Mouse (Mus musculus) hindbrain, postnatal 0 days (tissue): ENCODE results near the gene Pidd1. TPM values are rescaled to one million over a fixed set of nuclear protein-coding genes. Genes with fewer than 3 reads are reported as not detected.

ENCODE experiments used
- ATAC-seq: fragments of 200-750 bp; cut with Nextera tagmentation; 2 replicates; pipeline ENCODE4 v1.8.0; 2017; ENCODE audit warnings: mild to moderate bottlenecking, moderate TSS enrichment, moderate library complexity
- DNase-seq: peaks from one replicate; pipeline ENCODE4 v3.0.0-alpha.2; 2015; ENCODE audit warnings: low spot score
- H3K27ac ChIP-seq: fragments of 300-500 bp; sonication (generic); 2 replicates; pipeline ENCODE4 v1.5.1; 2014; ENCODE audit warnings: mild to moderate bottlenecking
- H3K27me3 ChIP-seq: fragments of 300-500 bp; sonication (generic); 2 replicates; pipeline ENCODE4 v1.6.1; 2014; ENCODE audit warnings: low read length, mixed read lengths; ENCODE audit not compliant: insufficient read depth
- H3K36me3 ChIP-seq: fragments of 300-500 bp; sonication (generic); 2 replicates; pipeline ENCODE4 v1.6.1; 2014; ENCODE audit warnings: low read length, mixed read lengths; ENCODE audit not compliant: insufficient read depth
- H3K4me1 ChIP-seq: fragments of 300-500 bp; sonication (generic); 2 replicates; pipeline ENCODE4 v1.6.1; 2014; ENCODE audit warnings: antibody characterized with exemption, low read length, mixed read lengths; ENCODE audit not compliant: insufficient read depth
- H3K4me2 ChIP-seq: fragments of 300-500 bp; sonication (generic); 2 replicates; pipeline ENCODE4 v1.6.1; 2014; ENCODE audit warnings: low read depth, mild to moderate bottlenecking, low read length, moderate library complexity, mixed read lengths
- H3K4me3 ChIP-seq: fragments of 300-500 bp; sonication (generic); 2 replicates; pipeline ENCODE4 v1.5.1; 2014; ENCODE audit warnings: low read length
- H3K9ac ChIP-seq: fragments of 300-500 bp; sonication (generic); replicated peaks from 2 replicates; pipeline ENCODE4 v1.6.1; 2014; ENCODE audit warnings: mild to moderate bottlenecking, low read length, moderate library complexity, mixed read lengths
- H3K9me3 ChIP-seq: fragments of 300-500 bp; sonication (generic); 2 replicates; pipeline ENCODE4 v1.6.1; 2016; ENCODE audit warnings: low read length, mixed read lengths
- CTCF ChIP-seq: IDR thresholded peaks from 2 replicates; pipeline ENCODE4 v1.5.1; 2016; ENCODE audit warnings: antibody characterized with exemption, control low read depth, low read depth
- WGBS: fragments of 180-500 bp; shearing (Covaris S2); extraction: QIAGEN DNeasy Blood & Tissue Kit; methylation state at CpG from one replicate; pipeline ENCODE4 v1.1.7; 2014; 5-methylcytosine and 5-hydroxymethylcytosine counted together
- polyA plus RNA-seq: library from polyadenylated mRNA; unstranded; fragments of >200 nt; fragmentation: Nextera tagmentation; extraction: Ambion mirVana; gene quantifications from 2 replicates; pipeline ENCODE4 v1.2.1, GENCODE M21; 2015
- total RNA-seq: library from RNA; depleted of rRNA; stranded (reverse); fragments of >200 nt; gene quantifications from 2 replicates; pipeline ENCODE4 v1.2.3, GENCODE M21; 2014

The Pidd1 gene
- total and polyA plus RNA-seq, 2 experiments from 2014 or later, result 2.5 to 4.6 TPM

GRCm38 (mm10) chr7:141418970-141419369 is 24.9 kb downstream of the Pidd1 start:
- no peak overlapping the region for H3K4me3 ChIP-seq
- peak; percentile 33 for DNase-seq

GRCm38 (mm10) chr7:141417731-141418681 is 25.8 kb downstream of the Pidd1 start:
- WGBS, result 73% methylated on average over 8 of the region's 8 CpGs
- ATAC-seq (no peak), DNase-seq (no peak)
- peak; percentile 27 for TF ChIP-seq CTCF
- H3K27me3 ChIP-seq, result no peaks in the 10 kb centered on the region
- H3K4me3 ChIP-seq, result no peak overlapping the region
- no peak overlapping the region for H3K9ac ChIP-seq
- H3K4me2 ChIP-seq, result no peak overlapping the region
- no peak overlapping the region for H3K27ac ChIP-seq
- H3K9me3 ChIP-seq, result no peaks in the 10 kb centered on the region
- H3K4me1 ChIP-seq, result no peaks in the 10 kb centered on the region
- H3K36me3 ChIP-seq, result no peaks in the 10 kb centered on the region

More at GRCm38 (mm10) chr7:141418970-141419369, 24.9 kb downstream of the Pidd1 start:
- WGBS, result 62% methylated on average over 7 of the region's 7 CpGs
- no peaks in the 10 kb centered on the region for H3K9me3 ChIP-seq
- H3K9ac ChIP-seq, result no peak overlapping the region
- no peak overlapping the region for H3K4me2 ChIP-seq
- no peak for ATAC-seq
- TF ChIP-seq CTCF, result no peak
- no peak overlapping the region for H3K27ac ChIP-seq
- no peaks in the 10 kb centered on the region for H3K4me1 ChIP-seq
- H3K36me3 ChIP-seq, result no peaks in the 10 kb centered on the region
- no peaks in the 10 kb centered on the region for H3K27me3 ChIP-seq

GRCm38 (mm10) chr7:141416144-141416841 is 27.5 kb downstream of the Pidd1 start:
- H3K4me2 ChIP-seq, result no peak overlapping the region
- no peak for ATAC-seq
- no peak for TF ChIP-seq CTCF
- H3K9me3 ChIP-seq, result no peaks in the 10 kb centered on the region
- H3K36me3 ChIP-seq, result no peaks in the 10 kb centered on the region
- DNase-seq, result no peak
- no peaks in the 10 kb centered on the region for H3K27me3 ChIP-seq
- 63% methylated on average over 6 of the region's 6 CpGs for WGBS
- no peak overlapping the region for H3K4me3 ChIP-seq
- no peak overlapping the region for H3K27ac ChIP-seq
- H3K9ac ChIP-seq, result no peak overlapping the region
- H3K4me1 ChIP-seq, result no peaks in the 10 kb centered on the region

- Histone ChIP-seq H3K27ac (peak within 1 kb of the TSS; percentile 91), H3K4me3 (peak within 1 kb of the TSS; percentile 69), H3K4me2 (peak within 1 kb of the TSS; percentile 87), H3K9me3 (no peaks in the 10 kb centered on the region), H3K36me3 (0 out of 2 replicates have a peak, but pooled peaks cover 3% of the 10 kb centered on the region), H3K9ac (peak within 1 kb of the TSS; percentile 82), H3K27me3 (no peaks in the 10 kb centered on the region), H3K4me1 (no peaks in the 10 kb centered on the region; the same call in 1 of the 2 replicates)
- WGBS, result under 1% methylated on average over 54 of the region's 56 CpGs
- ATAC-seq (peak; percentile 92), DNase-seq (peak; percentile 100)
- peak; percentile 45 for TF ChIP-seq CTCF
These were observed 29.8 kb downstream of the Pidd1 start, which contains the start of gene Gatd1 for GRCm38 (mm10) chr7:141413809-141414584. TSS of gene Gatd1 (minus strand) at chr7:141414136.

- 4% methylated on average over 16 of the region's 16 CpGs for WGBS
- Histone ChIP-seq H3K9ac (peak overlapping the region; percentile 82), H3K27ac (peak overlapping the region; percentile 91), H3K36me3 (0 out of 2 replicates have a peak, but pooled peaks cover 3% of the 10 kb centered on the region), H3K4me1 (no peaks in the 10 kb centered on the region; the same call in 1 of the 2 replicates), H3K27me3 (no peaks in the 10 kb centered on the region), H3K4me3 (peak overlapping the region; percentile 69), H3K9me3 (no peaks in the 10 kb centered on the region), H3K4me2 (peak overlapping the region; percentile 87)
- ATAC-seq (peak; percentile 11), DNase-seq (peak; percentile 28)
- TF ChIP-seq CTCF, result no peak
These were observed 30.5 kb downstream of the Pidd1 start for GRCm38 (mm10) chr7:141413331-141413730.

- ATAC-seq, result no peak
- no peaks in the 10 kb centered on the region for H3K9me3 ChIP-seq
- no peak overlapping the region for H3K27ac ChIP-seq
- no peak overlapping the region for H3K4me3 ChIP-seq
- WGBS, result 100% methylated on average over 1 of the region's 1 CpGs
- no peak for DNase-seq
- H3K9ac ChIP-seq, result no peak overlapping the region
- no peak overlapping the region for H3K4me2 ChIP-seq
- H3K36me3 ChIP-seq, result 0 out of 2 replicates have a peak, but pooled peaks cover 3% of the 10 kb centered on the region
- no peak for TF ChIP-seq CTCF
- H3K27me3 ChIP-seq, result no peaks in the 10 kb centered on the region
- no peaks in the 10 kb centered on the region; the same call in 1 of the 2 replicates for H3K4me1 ChIP-seq
These were observed 32.2 kb downstream of the Pidd1 start for GRCm38 (mm10) chr7:141411667-141412066.
